Mouse (Mus musculus) thymus, adult 2 months (tissue): ENCODE data around the gene Msrb1.

ENCODE experiments used
- CTCF ChIP-seq: fragments of 200-500 bp; IDR thresholded peaks from 2 replicates; pipeline ENCODE4 v1.5.1; 2012; ENCODE audit warnings: mild to moderate bottlenecking, control low read depth, low read length, moderate library complexity, borderline replicate concordance; ENCODE audit not compliant: control insufficient read depth, poor library complexity, insufficient read depth; ENCODE audit errors: extremely low read depth
- POLR2A ChIP-seq: fragments of 200-500 bp; IDR thresholded peaks from 2 replicates; pipeline ENCODE4 v1.6.1; 2012; ENCODE audit warnings: mild to moderate bottlenecking, low read length, control low read depth, moderate library complexity; ENCODE audit not compliant: control insufficient read depth, poor library complexity, insufficient read depth; ENCODE audit errors: extremely low read depth

DNA sequence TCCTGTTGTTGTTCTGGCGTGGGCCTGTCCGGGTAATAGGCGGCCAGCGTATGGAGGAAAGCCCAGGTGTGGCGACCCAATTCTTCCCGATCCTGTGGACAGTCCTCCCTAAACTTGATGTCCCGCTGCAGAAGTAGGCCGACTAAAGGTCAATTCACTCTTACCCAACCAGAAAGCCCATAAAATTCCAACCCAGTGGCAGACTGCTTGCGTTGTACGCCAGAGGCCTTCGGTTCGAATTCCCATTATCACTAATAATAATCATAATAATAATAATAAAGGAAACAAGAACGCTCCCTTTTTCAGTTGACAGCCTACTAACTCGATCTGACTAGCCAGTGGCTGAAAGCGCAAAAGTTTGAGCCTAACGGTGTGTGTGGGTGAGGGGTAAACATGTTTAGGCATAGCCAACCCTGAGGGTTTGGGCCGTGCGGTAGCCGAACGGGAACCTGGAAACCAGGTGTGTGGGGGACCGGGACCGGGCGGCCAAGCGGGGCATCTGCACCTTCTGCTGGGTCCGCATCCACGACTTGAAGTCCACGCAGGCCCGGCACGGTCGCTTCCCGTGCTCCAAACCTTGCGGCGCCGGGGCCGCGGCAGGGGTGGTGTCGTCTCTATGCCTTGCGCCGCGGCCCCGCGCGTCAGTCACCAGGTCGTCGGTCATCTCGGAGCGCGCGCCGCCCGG, 41.0 kb upstream of the Msrb1 start:
- TF ChIP-seq CTCF, result no peak
- no peak for TF ChIP-seq POLR2A
